Mouse (Mus musculus) yolk sac, embryonic 10.5 days (tissue): Measurements from ENCODE around the gene Rtl8b.
"Not testable (repeated sequence)": the region's sequence is repeated elsewhere in the genome, so short reads cannot be mapped to it uniquely, and the experiment has no call there.

ENCODE experiments used
- DNase-seq: peaks from one replicate; pipeline ENCODE4 v3.0.0-alpha.2; 2017; ENCODE audit warnings: low spot score

The Rtl8b gene

GRCm38 (mm10) chrX:53670294-53670693, at the start of gene Rtl8b:
TSS of gene Rtl8b (minus strand) at chrX:53670408.
- DNase-seq, result peak; percentile 78

GRCm38 (mm10) chrX:53716323-53717182, 46.3 kb upstream of the Rtl8b start:
- peak; percentile 83 for DNase-seq

- DNase-seq, result no peak
These were observed 45.7 kb upstream of the Rtl8b start for GRCm38 (mm10) chrX:53715942-53716322.

- DNase-seq, result no peak
These were observed 32.5 kb upstream of the Rtl8b start for GRCm38 (mm10) chrX:53702673-53703072.

- no peak for DNase-seq
These were observed 29.0 kb upstream of the Rtl8b start for GRCm38 (mm10) chrX:53699225-53699624.

GRCm38 (mm10) chrX:53694008-53694777, 24.0 kb upstream of the Rtl8b start:
- peak; percentile 63 for DNase-seq

- no peak for DNase-seq
These were observed 22.9 kb upstream of the Rtl8b start for GRCm38 (mm10) chrX:53693141-53693540.

- DNase-seq, result no peak
These were observed 21.9 kb upstream of the Rtl8b start for GRCm38 (mm10) chrX:53692065-53692464.

GRCm38 (mm10) chrX:53684676-53685075, 14.5 kb upstream of the Rtl8b start:
- DNase-seq, result not testable (repeated sequence)

GRCm38 (mm10) chrX:53682650-53683049, 12.4 kb upstream of the Rtl8b start:
- not testable (repeated sequence) for DNase-seq

GRCm38 (mm10) chrX:53676943-53677342, 6.7 kb upstream of the Rtl8b start:
- not testable (repeated sequence) for DNase-seq

GRCm38 (mm10) chrX:53670696-53671095, 488 bp upstream of the Rtl8b start:
- not testable (repeated sequence) for DNase-seq

GRCm38 (mm10) chrX:53669557-53670270, 494 bp downstream of the Rtl8b start:
- DNase-seq, result not testable (repeated sequence)

- DNase-seq, result not testable (repeated sequence)
These were observed 17.3 kb downstream of the Rtl8b start for GRCm38 (mm10) chrX:53652917-53653316.

GRCm38 (mm10) chrX:53645885-53646284, 24.3 kb downstream of the Rtl8b start:
- no peak for DNase-seq

GRCm38 (mm10) chrX:53642980-53643961, 26.9 kb downstream of the Rtl8b start, which contains the start of gene Rtl8a:
TSS of gene Rtl8a (minus strand) at chrX:53643682.
- peak; percentile 66 for DNase-seq

- DNase-seq, result not testable (repeated sequence)
These were observed 27.6 kb downstream of the Rtl8b start for GRCm38 (mm10) chrX:53642604-53642979.

GRCm38 (mm10) chrX:53638107-53638506, 32.1 kb downstream of the Rtl8b start:
- DNase-seq, result not testable (repeated sequence)
